Mouse (Mus musculus) megakaryocyte progenitor cell, adult 5-6 weeks (primary cell): Measurements from ENCODE around the gene 1700003E16Rik. TPM values are rescaled to one million over a fixed set of nuclear protein-coding genes. Genes with fewer than 3 reads are reported as not detected.

ENCODE experiments used
- ATAC-seq: replicated peaks from 2 replicates; pipeline ENCODE4 v1.8.0; 2016; ENCODE audit warnings: mild to moderate bottlenecking, moderate TSS enrichment, inconsistent platforms; ENCODE audit not compliant: poor library complexity
- total RNA-seq, 2 experiments: library from RNA; stranded (forward) in 1 of 2; stranded (reverse) in 1 of 2; fragments of 157-497, 149-512 nt in 1 of 2; fragments of 200-1000 nt in 1 of 2; gene quantifications; 2 replicates each; pipeline versions ENCODE4 v1.2.3 to v1.2.4; 2015 to 2017

The 1700003E16Rik gene
- total RNA-seq, 2 experiments from 2014 or later, result not detected

- ATAC-seq, result 0 out of 2 replicates have a peak, but pooled peaks have one; percentile 26
Measured at GRCm38 (mm10) chr6:83197345-83198004, 41.3 kb downstream of the 1700003E16Rik start.

DNA sequence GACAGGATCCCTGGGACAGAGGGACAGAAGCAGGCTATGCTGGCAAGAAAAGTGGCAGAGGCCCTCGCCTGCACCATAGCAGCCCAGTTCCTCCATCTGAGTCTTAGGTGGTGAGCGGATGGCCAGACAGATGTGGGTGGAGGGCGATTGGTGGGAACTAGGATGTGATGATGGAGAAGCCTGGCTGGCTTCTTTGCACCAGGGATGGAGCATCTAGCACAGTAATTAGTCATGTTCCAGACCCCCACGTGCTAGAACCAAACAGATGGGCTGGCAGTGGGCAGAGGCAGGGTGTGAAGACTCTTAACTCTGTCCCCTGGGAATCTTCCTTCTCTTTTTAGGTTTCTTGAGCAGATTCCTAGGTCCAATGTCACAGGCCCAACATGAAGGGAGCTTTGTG lies 47.1 kb downstream of the 1700003E16Rik start:
- no peak for ATAC-seq

- no peak for ATAC-seq
Measured at GRCm38 (mm10) chr6:83205851-83206250, 49.6 kb downstream of the 1700003E16Rik start.

- no peak for ATAC-seq
Measured at GRCm38 (mm10) chr6:83206321-83206720, 50.1 kb downstream of the 1700003E16Rik start.

DNA sequence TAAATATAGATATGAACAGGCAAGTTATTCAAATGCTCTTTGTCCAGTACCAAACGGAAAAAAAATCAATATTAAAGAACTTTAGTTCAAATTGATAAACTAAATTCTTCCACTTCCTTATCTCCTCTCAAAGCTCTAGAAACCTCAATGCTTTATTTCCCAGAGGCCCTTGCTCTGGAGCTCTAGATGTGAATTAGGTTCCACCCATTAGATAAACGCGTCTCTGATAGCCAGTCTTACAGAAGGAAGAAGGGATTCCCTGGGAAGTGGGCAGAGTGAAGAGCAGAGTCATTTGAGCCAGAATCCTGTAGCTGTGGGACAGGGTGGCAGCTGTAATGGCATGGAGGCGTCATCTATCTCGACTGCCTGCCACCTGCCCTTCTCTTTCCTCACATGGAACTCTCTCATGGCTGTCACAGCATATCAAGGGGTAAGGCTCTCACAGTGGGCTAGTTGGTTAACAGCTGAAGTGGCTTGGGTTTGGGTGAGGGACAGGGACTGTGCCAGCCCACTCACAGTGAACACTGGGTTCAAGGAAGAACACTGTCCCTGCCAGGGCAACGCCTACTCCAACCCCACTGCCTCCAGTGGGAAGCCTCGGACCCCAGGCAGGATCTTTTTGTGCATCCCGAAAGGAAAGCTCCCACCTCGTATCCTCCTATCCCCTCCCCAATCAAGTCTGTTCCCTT lies 51.3 kb downstream of the 1700003E16Rik start:
- ATAC-seq, result no peak

DNA sequence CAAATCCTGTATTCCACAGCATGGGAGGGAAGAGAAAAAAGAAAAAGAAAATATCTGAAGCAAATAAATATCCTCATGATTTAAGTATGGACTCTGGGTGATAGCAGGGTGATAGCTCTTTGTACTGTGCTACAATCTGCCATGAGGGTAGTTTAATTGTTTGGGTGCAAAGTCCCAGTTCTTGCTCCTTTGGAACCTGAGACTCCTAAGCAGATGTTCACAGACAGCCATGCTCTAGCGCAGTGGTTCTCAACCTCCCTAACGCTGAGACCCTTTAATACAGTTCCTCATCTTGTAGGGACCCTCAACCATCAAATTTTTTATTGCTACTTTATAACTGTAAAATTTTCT lies 51.8 kb downstream of the 1700003E16Rik start:
- no peak for ATAC-seq

- no peak for ATAC-seq
Measured at GRCm38 (mm10) chr6:83210495-83210894, 54.3 kb downstream of the 1700003E16Rik start.

DNA sequence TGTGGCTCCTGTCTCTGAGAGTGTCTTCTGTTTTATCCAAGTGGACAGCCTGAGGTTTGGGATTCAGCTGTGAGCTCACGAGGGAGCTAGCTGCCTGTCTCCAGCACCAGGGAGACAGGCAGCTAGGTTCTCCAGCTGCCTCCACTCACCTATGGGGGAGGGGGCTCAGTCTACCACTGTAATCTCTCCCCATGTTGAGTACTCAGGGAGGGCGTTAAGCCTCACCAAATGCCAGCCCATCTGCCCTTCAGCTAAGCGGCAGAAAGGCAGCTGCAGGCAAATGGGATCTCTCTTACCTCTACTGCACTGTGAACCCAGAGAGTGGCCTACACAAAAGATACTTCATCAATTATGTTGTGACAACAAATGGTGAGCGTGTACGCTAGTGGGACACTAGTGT lies 55.3 kb downstream of the 1700003E16Rik start:
- ATAC-seq, result no peak

Other genes starting within 250 kb of the 1700003E16Rik start
- 0.15 and 0.27 TPM in 2 replicates for gene Sema4f, start 216.6 kb upstream of the 1700003E16Rik start, total RNA-seq (2015)
- 0.04 and 0.17 TPM in 2 replicates for gene Sema4f, start 216.6 kb upstream of the 1700003E16Rik start, total RNA-seq (2017)
- gene M1ap, start 209.5 kb upstream of the 1700003E16Rik start, total RNA-seq (2015), result 5.0 and 8.0 TPM in 2 replicates
- gene M1ap, start 209.5 kb upstream of the 1700003E16Rik start, total RNA-seq (2017), result 5.1 and 5.9 TPM in 2 replicates
- gene Dok1, start 122.9 kb upstream of the 1700003E16Rik start, total RNA-seq (2015), result 6.5 and 6.8 TPM in 2 replicates
- gene Dok1, start 122.9 kb upstream of the 1700003E16Rik start, total RNA-seq (2017), result 14.1 and 18.2 TPM in 2 replicates
- 0.59 and 1.4 TPM in 2 replicates for gene Loxl3, start 122.2 kb upstream of the 1700003E16Rik start, total RNA-seq (2015)
- gene Loxl3, start 122.2 kb upstream of the 1700003E16Rik start, total RNA-seq (2017), result 1.0 and 1.7 TPM in 2 replicates
- 135 and 178 TPM in 2 replicates for gene Aup1, start 101.9 kb upstream of the 1700003E16Rik start, total RNA-seq (2015)
- gene Aup1, start 101.9 kb upstream of the 1700003E16Rik start, total RNA-seq (2017), result 112 and 133 TPM in 2 replicates
- 128 and 129 TPM in 2 replicates for gene Htra2, start 101.1 kb upstream of the 1700003E16Rik start, total RNA-seq (2015)
- gene Htra2, start 101.1 kb upstream of the 1700003E16Rik start, total RNA-seq (2017), result 77.3 and 82.3 TPM in 2 replicates
- gene Dqx1, start 98.6 kb upstream of the 1700003E16Rik start, total RNA-seq (2015), result 1.2 and 1.7 TPM in 2 replicates
- 0.75 and 1.0 TPM in 2 replicates for gene Dqx1, start 98.6 kb upstream of the 1700003E16Rik start, total RNA-seq (2017)
- not detected in 2 replicates for gene Tlx2, start 86.1 kb upstream of the 1700003E16Rik start, total RNA-seq (2015)
- gene Tlx2, start 86.1 kb upstream of the 1700003E16Rik start, total RNA-seq (2017), result not detected in 2 replicates
- gene Pcgf1, start 78.5 kb upstream of the 1700003E16Rik start, total RNA-seq (2015), result 26.5 and 27.2 TPM in 2 replicates
- gene Pcgf1, start 78.5 kb upstream of the 1700003E16Rik start, total RNA-seq (2017), result 15.3 and 20.4 TPM in 2 replicates
- not detected in 2 replicates for gene Lbx2, start 70.0 kb upstream of the 1700003E16Rik start, total RNA-seq (2015)
- gene Lbx2, start 70.0 kb upstream of the 1700003E16Rik start, total RNA-seq (2017), result not detected in 2 replicates
- gene Ccdc142, start 54.8 kb upstream of the 1700003E16Rik start, total RNA-seq (2015), result 0.20 and 0.79 TPM in 2 replicates
- 0.58 and 1.6 TPM in 2 replicates for gene Ccdc142, start 54.8 kb upstream of the 1700003E16Rik start, total RNA-seq (2017)
- 1.5 and 1.6 TPM in 2 replicates for gene Gm42688, start 54.8 kb upstream of the 1700003E16Rik start, total RNA-seq (2015)
- 2.7 and 3.0 TPM in 2 replicates for gene Gm42688, start 54.8 kb upstream of the 1700003E16Rik start, total RNA-seq (2017)
- gene Mrpl53, start 47.4 kb upstream of the 1700003E16Rik start, total RNA-seq (2015), result 53.6 and 60.8 TPM in 2 replicates
- gene Mrpl53, start 47.4 kb upstream of the 1700003E16Rik start, total RNA-seq (2017), result 19.5 and 29.2 TPM in 2 replicates
- gene Mogs, start 40.9 kb upstream of the 1700003E16Rik start, total RNA-seq (2015), result 54.6 and 69.0 TPM in 2 replicates
- 122 and 130 TPM in 2 replicates for gene Mogs, start 40.9 kb upstream of the 1700003E16Rik start, total RNA-seq (2017)
- 25.8 and 27.8 TPM in 2 replicates for gene Wbp1, start 34.8 kb upstream of the 1700003E16Rik start, total RNA-seq (2015)
- gene Wbp1, start 34.8 kb upstream of the 1700003E16Rik start, total RNA-seq (2017), result 85.0 and 96.7 TPM in 2 replicates
- gene Ino80b, start 31.0 kb upstream of the 1700003E16Rik start, total RNA-seq (2015), result 20.7 and 24.4 TPM in 2 replicates
- gene Ino80b, start 31.0 kb upstream of the 1700003E16Rik start, total RNA-seq (2017), result 35.5 and 44.4 TPM in 2 replicates
- gene Rtkn, start 20.9 kb upstream of the 1700003E16Rik start, total RNA-seq (2015), result 1.9 and 2.4 TPM in 2 replicates
- gene Rtkn, start 20.9 kb upstream of the 1700003E16Rik start, total RNA-seq (2017), result 2.2 and 2.4 TPM in 2 replicates
- gene Wdr54, start within 50 bp of the 1700003E16Rik start, total RNA-seq (2015), result 0.57 TPM in 1 of 2 replicates, not detected in the other
- under 0.01 and 0.14 TPM in 2 replicates for gene Wdr54, start within 50 bp of the 1700003E16Rik start, total RNA-seq (2017)
- gene Dctn1, start 9.5 kb downstream of the 1700003E16Rik start, total RNA-seq (2015), result 50.8 and 51.4 TPM in 2 replicates
- 85.9 and 86.2 TPM in 2 replicates for gene Dctn1, start 9.5 kb downstream of the 1700003E16Rik start, total RNA-seq (2017)
- 0.10 TPM in 1 of 2 replicates, not detected in the other for gene Slc4a5, start 63.4 kb downstream of the 1700003E16Rik start, total RNA-seq (2015)
- under 0.01 TPM in 1 of 2 replicates, not detected in the other for gene Slc4a5, start 63.4 kb downstream of the 1700003E16Rik start, total RNA-seq (2017)
- gene Mthfd2, start 169.5 kb downstream of the 1700003E16Rik start, total RNA-seq (2015), result 19.7 and 26.8 TPM in 2 replicates
- 23.1 and 25.0 TPM in 2 replicates for gene Mthfd2, start 169.5 kb downstream of the 1700003E16Rik start, total RNA-seq (2017)
- 83.8 and 90.1 TPM in 2 replicates for gene Mob1a, start 169.6 kb downstream of the 1700003E16Rik start, total RNA-seq (2015)
- gene Mob1a, start 169.6 kb downstream of the 1700003E16Rik start, total RNA-seq (2017), result 129 and 133 TPM in 2 replicates
- 81.1 and 95.2 TPM in 2 replicates for gene Bola3, start 192.7 kb downstream of the 1700003E16Rik start, total RNA-seq (2015)
- 62.6 and 70.8 TPM in 2 replicates for gene Bola3, start 192.7 kb downstream of the 1700003E16Rik start, total RNA-seq (2017)